Mouse (Mus musculus) bone marrow macrophage, adult 2 months (primary cell): ENCODE results near the gene Tmbim1.

Source experiments
- CTCF ChIP-seq: IDR thresholded peaks from 2 replicates; pipeline ENCODE4 v1.5.1; 2012; ENCODE audit warnings: low read depth, mild to moderate bottlenecking, low read length, moderate library complexity
- POLR2A ChIP-seq: IDR thresholded peaks from 2 replicates; pipeline ENCODE4 v1.6.1; 2012; ENCODE audit warnings: mild to moderate bottlenecking, low read depth, low read length, borderline replicate concordance

DNA sequence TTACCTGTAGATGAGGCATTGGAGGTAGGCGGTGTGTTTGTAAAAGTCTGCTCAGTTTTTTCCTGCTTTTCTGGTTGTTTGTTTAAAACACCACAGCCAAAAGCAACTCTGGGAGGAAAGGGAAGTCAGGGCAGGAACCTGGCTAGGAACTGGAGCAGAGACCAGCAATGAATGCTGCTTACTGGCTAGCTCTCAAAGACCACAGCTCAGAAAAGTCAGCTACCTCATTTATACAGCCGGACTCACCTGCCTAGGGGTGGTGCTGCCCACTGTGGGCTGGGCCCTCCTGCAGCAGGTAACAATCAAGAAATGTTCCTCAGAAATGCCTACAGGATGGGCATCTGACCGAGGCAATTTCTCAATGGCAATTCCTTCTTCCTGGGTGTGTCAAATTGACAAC lies 9.4 kb upstream of the Tmbim1 start:
- TF ChIP-seq CTCF (no peak), POLR2A (no peak)
